Mouse (Mus musculus): ENCODE measurements around the gene Lhfp.

- no peak for TF ChIP-seq CTCF (IDR thresholded peaks at IDR 0.05; ENCODE audit: control insufficient read depth, insufficient read depth, low read length)
- no peak for TF ChIP-seq POLR2A (IDR thresholded peaks at IDR 0.05; ENCODE audit: borderline replicate concordance, control insufficient read depth, low read depth, low read length)
Measured at GRCm38 (mm10) chr3:53173310-53174063, 132.2 kb downstream of the Lhfp start.

Measured in bone marrow, adult 2 months (tissue).